Mouse (Mus musculus) intestine, postnatal 0 days (tissue): ENCODE data around the gene Cdk4. TPM values are rescaled to one million over a fixed set of nuclear protein-coding genes. Genes with fewer than 3 reads are reported as not detected.
A peak's percentile ranks its signal among the peaks of the same experiment; 100 is the strongest.

ENCODE experiments used
- ATAC-seq: fragments of 200-750 bp; cut with Nextera tagmentation; 2 replicates; pipeline ENCODE4 v1.8.0; 2017; ENCODE audit warnings: mild to moderate bottlenecking, moderate TSS enrichment, moderate library complexity
- H3K27ac ChIP-seq: fragments of 300-500 bp; sonication (generic); 2 replicates; pipeline ENCODE4 v1.5.1; 2014; ENCODE audit warnings: mild to moderate bottlenecking, low read depth, low read length, moderate library complexity
- H3K27me3 ChIP-seq: fragments of 300-500 bp; sonication (generic); replicated peaks from 2 replicates; pipeline ENCODE4 v1.6.1; 2014; ENCODE audit warnings: low read length, mixed read lengths; ENCODE audit not compliant: control insufficient read depth, insufficient read depth
- H3K36me3 ChIP-seq: fragments of 300-500 bp; sonication (generic); 2 replicates; pipeline ENCODE4 v1.6.1; 2014; ENCODE audit warnings: mild to moderate bottlenecking, moderate library complexity; ENCODE audit not compliant: control insufficient read depth, insufficient read depth
- H3K4me1 ChIP-seq: fragments of 300-500 bp; sonication (generic); replicated peaks from 2 replicates; pipeline ENCODE4 v1.6.1; 2014; ENCODE audit warnings: antibody characterized with exemption, low read length, mixed read lengths; ENCODE audit not compliant: control insufficient read depth, insufficient read depth
- H3K4me2 ChIP-seq: fragments of 300-500 bp; sonication (generic); replicated peaks from 2 replicates; pipeline ENCODE4 v1.6.1; 2014; ENCODE audit warnings: low read depth, mild to moderate bottlenecking, moderate library complexity
- H3K4me3 ChIP-seq: fragments of 300-500 bp; sonication (generic); 2 replicates; pipeline ENCODE4 v1.5.1; 2014; ENCODE audit warnings: low read depth, low read length
- H3K9ac ChIP-seq: fragments of 300-500 bp; sonication (generic); 2 replicates; pipeline ENCODE4 v1.6.1; 2014; ENCODE audit warnings: mild to moderate bottlenecking, low read depth, low read length
- H3K9me3 ChIP-seq: fragments of 300-500 bp; sonication (generic); 2 replicates; pipeline ENCODE4 v1.6.1; 2016; ENCODE audit warnings: mixed run types; ENCODE audit not compliant: control insufficient read depth
- CTCF ChIP-seq: sonication (generic); IDR thresholded peaks from 2 replicates; pipeline ENCODE4 v1.5.1; 2016; ENCODE audit warnings: low read depth, mild to moderate bottlenecking, control low read depth, antibody characterized with exemption, moderate library complexity
- WGBS: fragments of 180-500 bp; shearing (Covaris S2); extraction: QIAGEN DNeasy Blood & Tissue Kit; methylation state at CpG from one replicate; pipeline ENCODE4 v1.1.7; 2014; 5-methylcytosine and 5-hydroxymethylcytosine counted together
- polyA plus RNA-seq: library from polyadenylated mRNA; unstranded; fragments of >200 nt; fragmentation: Nextera tagmentation; extraction: Ambion mirVana; gene quantifications from 2 replicates; pipeline ENCODE4 v1.2.1, GENCODE M21; 2015

The Cdk4 gene
- polyA plus RNA-seq, 1 experiment from 2014 or later = 515 TPM

DNA sequence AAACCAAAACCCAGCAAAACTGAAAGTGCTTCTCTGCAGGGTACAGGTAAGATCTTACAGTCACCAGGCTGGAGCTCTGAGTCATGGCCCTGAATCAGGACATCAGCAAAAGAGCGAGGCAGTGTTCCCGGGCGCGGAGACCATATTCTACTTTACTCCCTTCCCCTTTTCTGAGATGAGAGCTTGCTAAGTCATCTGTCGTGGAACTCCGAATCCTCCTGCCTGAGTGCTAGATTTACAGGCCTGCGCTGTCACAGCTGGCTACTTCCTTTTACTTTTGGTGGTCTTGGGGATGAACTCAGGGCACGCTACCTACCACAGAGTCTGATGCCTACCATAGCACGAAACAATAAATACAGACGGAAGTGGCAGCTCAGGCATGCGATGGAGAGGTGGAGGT lies 51.1 kb downstream of the Cdk4 start:
- H3K4me3 ChIP-seq = no peak overlapping the region
- H3K4me2 ChIP-seq = no peak overlapping the region
- TF ChIP-seq CTCF = no peak
- H3K4me1 ChIP-seq = no peaks in the 10 kb centered on the region
- H3K9me3 ChIP-seq = no peaks in the 10 kb centered on the region
- no peaks in the 10 kb centered on the region for H3K27me3 ChIP-seq
- no peak overlapping the region for H3K9ac ChIP-seq
- H3K27ac ChIP-seq = no peak overlapping the region
- peaks cover 46% of the 10 kb centered on the region for H3K36me3 ChIP-seq
- ATAC-seq = no peak
- 92% methylated on average over 11 of the region's 11 CpGs for WGBS

DNA sequence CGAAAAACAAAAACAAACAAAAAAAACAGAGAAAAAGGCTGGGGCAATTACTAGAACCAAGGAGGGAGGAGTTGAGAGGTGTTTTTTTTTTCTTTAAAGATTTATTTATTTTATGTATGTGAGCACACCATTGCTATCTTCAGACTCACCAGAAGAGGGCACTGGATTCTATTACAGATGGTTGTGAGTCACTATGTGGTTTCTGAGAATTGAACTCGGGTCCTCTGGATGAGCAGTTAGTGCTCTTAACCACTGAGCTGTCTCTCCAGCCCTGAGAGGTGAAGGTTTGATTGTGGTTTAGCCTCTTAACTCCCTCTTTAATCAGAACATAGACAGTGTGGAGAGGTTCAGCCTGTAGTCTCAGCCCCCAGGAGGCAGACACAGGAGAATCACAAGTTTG lies 51.7 kb downstream of the Cdk4 start:
- no peak overlapping the region for H3K4me2 ChIP-seq
- TF ChIP-seq CTCF = peak; percentile 57
- H3K4me3 ChIP-seq = no peak overlapping the region
- no peaks in the 10 kb centered on the region for H3K4me1 ChIP-seq
- no peaks in the 10 kb centered on the region for H3K9me3 ChIP-seq
- H3K9ac ChIP-seq = no peak overlapping the region
- H3K36me3 ChIP-seq = peaks cover 46% of the 10 kb centered on the region
- H3K27me3 ChIP-seq = no peaks in the 10 kb centered on the region
- ATAC-seq = no peak
- no peak overlapping the region for H3K27ac ChIP-seq
- 86% methylated on average over 2 of the region's 2 CpGs for WGBS

Other genes with a start within 250 kb of the Cdk4 start
- gene Atp23, start 162.2 kb upstream of the Cdk4 start, polyA plus RNA-seq = 7.7 and 8.0 TPM in 2 replicates
- 43.1 and 46.7 TPM in 2 replicates for gene Ctdsp2, start 84.8 kb upstream of the Cdk4 start, polyA plus RNA-seq
- 0.20 and 0.52 TPM in 2 replicates for gene Avil, start 62.8 kb upstream of the Cdk4 start, polyA plus RNA-seq
- 42.4 and 43.7 TPM in 2 replicates for gene Tsfm, start 32.7 kb upstream of the Cdk4 start, polyA plus RNA-seq
- 19.8 and 22.1 TPM in 2 replicates for gene Mettl1, start 22.1 kb upstream of the Cdk4 start, polyA plus RNA-seq
- gene Eef1akmt3, start 22.0 kb upstream of the Cdk4 start, polyA plus RNA-seq = 0.16 and 0.17 TPM in 2 replicates
- gene Cyp27b1, start 15.3 kb upstream of the Cdk4 start, polyA plus RNA-seq = not detected in 2 replicates
- 0.91 and 1.1 TPM in 2 replicates for gene March9, start 3.4 kb upstream of the Cdk4 start, polyA plus RNA-seq
- 264 and 300 TPM in 2 replicates for gene Tspan31, start 6.7 kb downstream of the Cdk4 start, polyA plus RNA-seq
- 0.07 and 0.20 TPM in 2 replicates for gene Agap2, start 11.8 kb downstream of the Cdk4 start, polyA plus RNA-seq
- gene Os9, start 57.6 kb downstream of the Cdk4 start, polyA plus RNA-seq = 113 and 116 TPM in 2 replicates
- gene B4galnt1, start 101.7 kb downstream of the Cdk4 start, polyA plus RNA-seq = 29.4 and 34.1 TPM in 2 replicates
- gene Slc26a10, start 117.1 kb downstream of the Cdk4 start, polyA plus RNA-seq = 0.52 and 0.65 TPM in 2 replicates
- gene Arhgef25, start 126.5 kb downstream of the Cdk4 start, polyA plus RNA-seq = 14.4 and 15.1 TPM in 2 replicates
- 22.2 and 24.6 TPM in 2 replicates for gene Dtx3, start 132.2 kb downstream of the Cdk4 start, polyA plus RNA-seq
- gene Pip4k2c, start 148.1 kb downstream of the Cdk4 start, polyA plus RNA-seq = 43.0 and 47.0 TPM in 2 replicates
- gene Kif5a, start 199.8 kb downstream of the Cdk4 start, polyA plus RNA-seq = 2.7 and 3.7 TPM in 2 replicates
- gene Dctn2, start 202.8 kb downstream of the Cdk4 start, polyA plus RNA-seq = 143 and 147 TPM in 2 replicates
- 8.7 and 12.8 TPM in 2 replicates for gene Mbd6, start 225.5 kb downstream of the Cdk4 start, polyA plus RNA-seq
- gene Mars, start 248.3 kb downstream of the Cdk4 start, polyA plus RNA-seq = 47.2 and 50.7 TPM in 2 replicates